In genomic region chr13:102031416-102031815, GRCm38 (mm10) we compare ENCODE assay signal across 16 mouse cellular contexts.
DNase-seq lines count a peak whose midpoint lies in the region; TF ChIP-seq lines count a peak whose summit lies in the region.
"Had no signal": no experiment of that assay in that cellular context is flagged by ENCODE, and none has a peak within 500 bp of the region (broad histone marks: within the 10 kb centered on the region; RNA-seq: fewer than 3 reads in every experiment).

No protein-coding gene starts in this region.

- WGBS in heart, embryonic 10.5 days, result 78% methylated on average over 4 of the region's 4 CpGs

- no peaks in the 10 kb centered on the region for H3K27me3 ChIP-seq in heart, embryonic 10.5 days (ENCODE audit: insufficient read depth, poor library complexity, severe bottlenecking)
- no peaks in the 10 kb centered on the region for H3K27me3 ChIP-seq in myocyte (ENCODE audit: control insufficient read depth, insufficient read depth, insufficient read length)
- H3K27me3 ChIP-seq: hindbrain, embryonic 12.5 days; hindbrain, embryonic 15.5 days had no signal

- no peak for TF ChIP-seq POLR2A in myocyte (IDR thresholded peaks at IDR 0.05; ENCODE audit: insufficient read length, low read depth)

- H3K27ac ChIP-seq in heart, embryonic 10.5 days, result no peak overlapping the region
- H3K27ac ChIP-seq: hindbrain, embryonic 12.5 days; hindbrain, embryonic 15.5 days had no signal

- no peak overlapping the region for H3ac ChIP-seq in myocyte (ENCODE audit: control insufficient read depth, insufficient read length)

- no peaks in the 10 kb centered on the region for H3K9me3 ChIP-seq in heart, embryonic 10.5 days
- H3K9me3 ChIP-seq: hindbrain, embryonic 12.5 days; hindbrain, embryonic 15.5 days had no signal

- H3K36me3 ChIP-seq in heart, embryonic 10.5 days, result no peaks in the 10 kb centered on the region
- no peaks in the 10 kb centered on the region for H3K36me3 ChIP-seq in myocyte (ENCODE audit: control insufficient read depth, insufficient read depth)
- H3K36me3 ChIP-seq: hindbrain, embryonic 12.5 days; hindbrain, embryonic 15.5 days had no signal

- no peaks in the 10 kb centered on the region for H3K4me1 ChIP-seq in heart, embryonic 10.5 days
- H3K4me1 ChIP-seq: hindbrain, embryonic 12.5 days; hindbrain, embryonic 15.5 days had no signal

- peak overlapping the region; percentile 31 for H3K4me2 ChIP-seq in myocyte (ENCODE audit: low read depth)
- H3K4me2 ChIP-seq: hindbrain, embryonic 12.5 days; hindbrain, embryonic 15.5 days had no signal

- no peaks in the 10 kb centered on the region for H3K79me2 ChIP-seq in myocyte (ENCODE audit: control insufficient read depth, insufficient read depth)

- DNase-seq in gastrocnemius, postnatal 25 days, result peak; percentile 11
- DNase-seq in gastrocnemius, postnatal 4 days (ENCODE audit: low spot score in 2 of 2), result no peak
- DNase-seq in heart, adult 8-10 months (ENCODE audit: low spot score), result peak; percentile 35
- DNase-seq in heart, embryonic 10.5 days (ENCODE audit: low spot score), result no peak
- DNase-seq in spleen, adult 12 weeks (ENCODE audit: low spot score), result no peak
- DNase-seq: adrenal gland, adult 8-10 months; adrenal gland, postnatal 25 days; cerebellum, adult 11-12 months; cerebellum, adult 8-10 months; cerebellum, postnatal 14 days; forebrain, postnatal 0 days; gastrocnemius, postnatal 36 days; kidney, adult 2 months had no signal

- no peak overlapping the region for H3K4me3 ChIP-seq in heart, embryonic 10.5 days
- H3K4me3 ChIP-seq in myocyte, result no peak overlapping the region
- H3K4me3 ChIP-seq: hindbrain, embryonic 12.5 days; hindbrain, embryonic 15.5 days had no signal

TF ChIP-seq in myocyte, 11 proteins besides CTCF, POLR2A, EP300 and RAD21:
- TF ChIP-seq MYOG (IDR thresholded peaks at IDR 0.05; ENCODE audit: control insufficient read depth in 1 of 3, insufficient read depth in 1 of 3, insufficient read length in 2 of 3, low read depth in 2 of 3) (no peak), REST (IDR thresholded peaks at IDR 0.05; ENCODE audit: insufficient read depth, insufficient read length) (no peak), POLR2AphosphoS2 (IDR thresholded peaks at IDR 0.05; ENCODE audit: insufficient read length, low read depth) (no peak), USF1 (IDR thresholded peaks at IDR 0.05; ENCODE audit: low read depth) (no peak), MYOD1 (IDR thresholded peaks at IDR 0.05; ENCODE audit: control insufficient read depth in 1 of 3, insufficient read length in 2 of 3, low read depth in 2 of 3) (no peak), MAX (IDR thresholded peaks at IDR 0.05; ENCODE audit: low read depth) (no peak), TCF3 (IDR thresholded peaks at IDR 0.05; ENCODE audit: insufficient read length, low read depth) (no peak), TCF12 (IDR thresholded peaks at IDR 0.05; ENCODE audit: insufficient read depth, poor library complexity, severe bottlenecking) (no peak), E2F4 (IDR thresholded peaks at IDR 0.05; ENCODE audit: insufficient read depth) (no peak), CEBPB (IDR thresholded peaks at IDR 0.05; ENCODE audit: insufficient read depth, poor library complexity, severe bottlenecking) (no peak)
TF ChIP-seq in myocyte: peak in this region for 0.

Comparison
In these comparisons a context has a peak if more than half of its experiments do, and no peak if none do; other contexts are left out.
1. DNase-seq: peak in gastrocnemius, postnatal 25 days (single experiment) and heart, adult 8-10 months (single experiment); none in gastrocnemius, postnatal 4 days (0 of 2), heart, embryonic 10.5 days (single experiment) and spleen, adult 12 weeks (single experiment).